Mouse (Mus musculus) hindbrain, embryonic 10.5 days (tissue): ENCODE measurements around the gene Heyl. TPM values are rescaled to one million over a fixed set of nuclear protein-coding genes. Genes with fewer than 3 reads are reported as not detected.
A peak's percentile ranks its signal among the peaks of the same experiment; 100 is the strongest.
"Not testable (repeated sequence)": the region's sequence is repeated elsewhere in the genome, so short reads cannot be mapped to it uniquely, and the experiment has no call there.

ENCODE experiments used
- DNase-seq: peaks from one replicate; pipeline ENCODE4 v3.0.0-alpha.2; 2017; ENCODE audit warnings: low spot score
- H3K27ac ChIP-seq: fragments of 300-500 bp; sonication (generic); 2 replicates; pipeline ENCODE4 v1.5.1; 2016; ENCODE audit warnings: mild to moderate bottlenecking, moderate library complexity
- H3K27me3 ChIP-seq: fragments of 300-500 bp; sonication (generic); 2 replicates; pipeline ENCODE4 v1.6.1; 2016; ENCODE audit warnings: mild to moderate bottlenecking; ENCODE audit not compliant: poor library complexity, insufficient read depth, severe bottlenecking
- H3K36me3 ChIP-seq: fragments of 300-500 bp; sonication (generic); 2 replicates; pipeline ENCODE4 v1.6.1; 2016; ENCODE audit warnings: mild to moderate bottlenecking, moderate library complexity
- H3K4me1 ChIP-seq: fragments of 300-500 bp; sonication (generic); replicated peaks from 2 replicates; pipeline ENCODE4 v1.6.1; 2016; ENCODE audit warnings: mild to moderate bottlenecking
- H3K4me3 ChIP-seq: fragments of 300-500 bp; sonication (generic); 2 replicates; pipeline ENCODE4 v1.5.1; 2016; ENCODE audit warnings: mild to moderate bottlenecking, moderate library complexity
- H3K9me3 ChIP-seq: fragments of 300-500 bp; sonication (generic); 2 replicates; pipeline ENCODE4 v1.6.1; 2016; ENCODE audit warnings: mild to moderate bottlenecking, moderate library complexity
- WGBS: fragments of 180-500 bp; shearing (Covaris S2); methylation state at CpG from one replicate; pipeline ENCODE4 v1.1.7; 2016; 5-methylcytosine and 5-hydroxymethylcytosine counted together
- polyA plus RNA-seq: library from polyadenylated mRNA; unstranded; fragments of >200 nt; fragmentation: Nextera tagmentation; extraction: Ambion mirVana; gene quantifications from 2 replicates; pipeline ENCODE4 v1.2.1, GENCODE M21; 2016

Gene Heyl
- polyA plus RNA-seq, 1 experiment from 2014 or later, result 11.5 TPM

DNA sequence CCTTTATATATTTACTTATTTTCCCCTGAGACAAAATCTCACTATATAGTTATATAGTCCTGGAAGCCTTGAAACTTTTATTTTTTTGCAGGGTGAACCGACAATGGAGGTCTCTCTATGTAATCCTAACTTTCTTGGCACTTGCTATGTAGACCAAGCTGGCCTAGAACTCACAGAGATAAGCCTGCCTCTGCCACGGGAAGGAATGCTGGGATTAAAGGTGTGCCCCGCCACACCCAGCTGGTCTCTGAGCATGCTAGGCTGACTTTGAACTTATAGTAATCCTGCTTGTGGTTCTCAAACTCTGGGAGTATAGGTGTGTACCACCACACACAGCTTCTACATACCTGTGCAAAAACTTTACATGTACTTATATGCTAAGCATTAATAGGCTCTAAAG lies 46.8 kb downstream of the Heyl start:
- no peak for DNase-seq
- H3K9me3 ChIP-seq, result no peaks in the 10 kb centered on the region
- H3K36me3 ChIP-seq, result peaks cover 12% of the 10 kb centered on the region
- no peaks in the 10 kb centered on the region for H3K27me3 ChIP-seq
- 72% methylated on average over 3 of the region's 3 CpGs for WGBS
- no peak overlapping the region for H3K4me3 ChIP-seq
- H3K27ac ChIP-seq, result no peak overlapping the region
- H3K4me1 ChIP-seq, result peaks cover 15% of the 10 kb centered on the region

DNA sequence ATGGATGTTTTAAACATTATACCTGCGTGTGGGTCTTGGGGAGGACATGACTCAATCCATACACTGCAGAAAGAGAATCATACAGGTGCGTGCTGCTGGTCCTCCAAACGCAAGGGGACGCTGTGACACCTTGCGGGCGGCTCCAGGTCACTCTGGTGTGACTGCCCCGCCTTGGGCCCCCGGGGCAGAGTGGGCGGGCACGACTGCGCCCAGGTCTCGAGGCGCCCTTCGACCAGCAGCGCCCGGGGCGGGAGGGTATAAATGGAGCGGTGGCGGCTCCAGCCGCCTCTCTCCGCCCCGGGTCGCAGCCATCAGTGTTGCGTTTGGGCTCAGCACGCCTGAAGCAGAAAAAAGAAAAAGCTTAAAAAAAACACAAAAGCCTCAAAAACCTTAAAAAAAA lies 49.1 kb downstream of the Heyl start:
- peak; percentile 89 for DNase-seq
- Histone ChIP-seq H3K36me3 (peaks cover 36% of the 10 kb centered on the region), H3K27me3 (no peaks in the 10 kb centered on the region), H3K4me1 (peaks cover 25% of the 10 kb centered on the region), H3K27ac (peak overlapping the region; percentile 84), H3K4me3 (peak overlapping the region; percentile 72), H3K9me3 (no peaks in the 10 kb centered on the region)
- under 1% methylated on average over 25 of the region's 25 CpGs for WGBS

GRCm38 (mm10) chr4:123282915-123283674 lies 49.7 kb downstream of the Heyl start:
- under 1% methylated on average over 52 of the region's 55 CpGs for WGBS
- peak overlapping the region; percentile 84 for H3K27ac ChIP-seq

GRCm38 (mm10) chr4:123283675-123284064 lies 50.3 kb downstream of the Heyl start:
- H3K27me3 ChIP-seq, H3K9me3 ChIP-seq: not testable (repeated sequence)
- H3K27ac ChIP-seq, result peak overlapping the region; percentile 84
- peaks cover 25% of the 10 kb centered on the region for H3K4me1 ChIP-seq
- peak; percentile 38 for DNase-seq
- WGBS, result under 1% methylated on average over 13 of the region's 15 CpGs
- peaks cover 48% of the 10 kb centered on the region for H3K36me3 ChIP-seq
- H3K4me3 ChIP-seq, result peak overlapping the region; percentile 72

More at GRCm38 (mm10) chr4:123282915-123283674, 49.7 kb downstream of the Heyl start:
- DNase-seq, result peak; percentile 32
- H3K9me3 ChIP-seq, H3K27me3 ChIP-seq: not testable (repeated sequence)
- H3K4me1 ChIP-seq, result peaks cover 25% of the 10 kb centered on the region
- peak overlapping the region; percentile 72 for H3K4me3 ChIP-seq
- peaks cover 42% of the 10 kb centered on the region for H3K36me3 ChIP-seq

- Histone ChIP-seq H3K4me1 (peaks cover 25% of the 10 kb centered on the region), H3K4me3 (peak overlapping the region; percentile 72), H3K36me3 (peaks cover 61% of the 10 kb centered on the region), H3K27ac (peak overlapping the region; percentile 29; the same call in 1 of the 2 replicates), H3K9me3 (no peaks in the 10 kb centered on the region), H3K27me3 (no peaks in the 10 kb centered on the region)
- DNase-seq, result no peak
- 86% methylated on average over 6 of the region's 6 CpGs for WGBS
Observed at GRCm38 (mm10) chr4:123284731-123285624, 51.6 kb downstream of the Heyl start.

GRCm38 (mm10) chr4:123286790-123287189 lies 53.4 kb downstream of the Heyl start:
- H3K36me3 ChIP-seq, result peaks cover 78% of the 10 kb centered on the region
- no peaks in the 10 kb centered on the region for H3K9me3 ChIP-seq
- H3K27ac ChIP-seq, result no peak overlapping the region
- H3K27me3 ChIP-seq, result no peaks in the 10 kb centered on the region
- 92% methylated on average over 2 of the region's 2 CpGs for WGBS
- no peak overlapping the region for H3K4me3 ChIP-seq
- H3K4me1 ChIP-seq, result peaks cover 25% of the 10 kb centered on the region
- DNase-seq, result no peak

GRCm38 (mm10) chr4:123289038-123289437 lies 55.7 kb downstream of the Heyl start:
- Histone ChIP-seq H3K4me3 (no peak overlapping the region), H3K36me3 (peaks cover 99% of the 10 kb centered on the region), H3K27me3 (no peaks in the 10 kb centered on the region), H3K27ac (no peak overlapping the region), H3K4me1 (peaks cover 21% of the 10 kb centered on the region), H3K9me3 (no peaks in the 10 kb centered on the region)
- WGBS, result 91% methylated on average over 12 of the region's 12 CpGs
- no peak for DNase-seq

DNA sequence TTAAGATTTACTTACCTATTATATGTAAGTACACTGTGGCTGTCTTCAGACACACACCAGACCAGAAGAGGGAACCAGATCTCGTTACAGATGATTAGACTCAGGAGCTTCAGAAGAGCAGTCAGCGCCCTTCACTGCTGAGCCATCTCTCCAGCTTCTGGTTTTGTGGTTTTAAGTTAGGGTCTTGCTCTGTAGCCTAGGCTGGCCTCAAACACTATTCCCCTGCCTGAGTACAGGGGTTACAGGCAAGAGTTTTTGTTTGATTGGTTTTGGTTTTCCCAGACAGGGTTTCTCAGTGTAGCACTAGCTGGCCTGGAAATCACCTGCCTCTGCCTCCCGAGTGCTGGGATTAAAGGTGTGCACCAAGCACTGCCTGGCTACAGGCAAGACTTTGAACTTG lies 59.0 kb downstream of the Heyl start:
- Histone ChIP-seq H3K9me3 (no peaks in the 10 kb centered on the region), H3K36me3 (peaks cover 99% of the 10 kb centered on the region), H3K4me3 (no peak overlapping the region), H3K27ac (no peak overlapping the region), H3K27me3 (no peaks in the 10 kb centered on the region), H3K4me1 (no peaks in the 10 kb centered on the region; the same call in none of the 2 replicates)
- no peak for DNase-seq
- 87% methylated on average over 3 of the region's 3 CpGs for WGBS

GRCm38 (mm10) chr4:123292989-123293388 lies 59.6 kb downstream of the Heyl start:
- Histone ChIP-seq H3K27me3 (no peaks in the 10 kb centered on the region), H3K4me3 (no peak overlapping the region), H3K27ac (no peak overlapping the region), H3K4me1 (no peaks in the 10 kb centered on the region; the same call in 1 of the 2 replicates), H3K36me3 (peaks cover 99% of the 10 kb centered on the region), H3K9me3 (no peaks in the 10 kb centered on the region)
- 94% methylated on average over 7 of the region's 7 CpGs for WGBS
- no peak for DNase-seq

DNA sequence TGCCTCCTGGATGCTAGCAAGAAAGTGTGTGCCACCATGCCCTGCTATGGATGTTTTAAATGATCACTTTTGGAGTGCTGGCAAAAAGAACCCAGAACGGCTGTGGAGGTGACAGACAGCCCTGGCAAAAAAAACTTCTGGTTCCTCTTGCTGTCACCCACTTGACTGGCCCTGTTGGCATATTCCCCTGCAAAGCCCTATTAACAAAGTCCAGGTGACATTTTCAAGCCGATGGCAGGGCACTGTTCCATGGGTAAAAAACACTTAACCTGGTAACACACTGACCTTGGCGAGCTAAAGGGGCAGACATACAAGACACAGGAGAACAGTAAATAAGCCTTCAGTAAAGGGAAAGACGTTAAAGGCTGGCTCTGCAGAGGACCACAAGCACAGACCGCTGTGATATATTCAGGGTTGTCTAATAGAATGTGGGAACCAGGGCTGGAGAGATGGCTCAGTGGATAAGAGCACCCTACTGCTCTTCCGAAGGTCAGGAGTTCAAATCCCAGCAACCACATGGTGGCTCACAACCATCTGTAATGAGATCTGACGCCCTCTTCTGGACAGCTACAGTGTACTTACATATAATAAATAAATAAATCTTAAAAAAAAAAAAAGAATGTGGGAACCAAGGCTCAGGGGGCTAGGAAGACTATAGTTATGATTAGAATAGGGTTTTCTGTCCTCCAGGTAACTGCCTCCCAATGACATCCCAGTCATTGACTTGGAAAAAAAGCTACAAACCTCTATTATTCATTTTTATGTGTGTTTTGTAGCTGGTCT lies 60.5 kb downstream of the Heyl start:
- H3K27ac ChIP-seq, result no peak overlapping the region
- no peak for DNase-seq
- H3K9me3 ChIP-seq, result no peaks in the 10 kb centered on the region
- H3K4me3 ChIP-seq, result no peak overlapping the region
- H3K27me3 ChIP-seq, result no peaks in the 10 kb centered on the region
- no peaks in the 10 kb centered on the region; the same call in 1 of the 2 replicates for H3K4me1 ChIP-seq
- peaks cover 99% of the 10 kb centered on the region for H3K36me3 ChIP-seq
- 85% methylated on average over 7 of the region's 7 CpGs for WGBS

DNA sequence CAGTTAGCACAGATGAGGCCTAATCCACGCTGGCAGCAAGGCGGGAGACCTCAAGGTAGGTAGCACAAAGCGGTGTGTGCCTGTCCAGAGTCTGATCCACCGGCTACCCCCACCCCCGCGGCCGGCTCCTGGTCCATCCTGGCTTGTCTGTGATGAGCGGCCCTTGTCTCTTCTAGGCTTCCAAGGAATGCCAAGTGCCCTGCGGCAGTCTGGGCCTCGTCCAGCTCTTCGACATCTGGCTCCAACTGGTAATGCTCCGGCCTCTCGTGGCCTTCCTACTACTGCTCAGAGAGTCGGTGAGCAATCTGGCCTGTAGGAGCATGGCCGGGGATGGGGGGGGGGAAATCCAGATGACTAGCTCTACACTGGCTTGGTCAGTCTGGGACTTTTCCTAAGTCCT lies 61.7 kb downstream of the Heyl start:
- peaks cover 99% of the 10 kb centered on the region for H3K36me3 ChIP-seq
- DNase-seq, result not testable (repeated sequence)
- WGBS, result 94% methylated on average over 15 of the region's 15 CpGs

GRCm38 (mm10) chr4:123295516-123296147 lies 62.3 kb downstream of the Heyl start:
- Histone ChIP-seq H3K27me3 (no peaks in the 10 kb centered on the region), H3K4me1 (no peaks in the 10 kb centered on the region), H3K9me3 (no peaks in the 10 kb centered on the region), H3K4me3 (no peak overlapping the region), H3K27ac (no peak overlapping the region), H3K36me3 (peaks cover 100% of the 10 kb centered on the region)
- DNase-seq, result no peak
- 94% methylated on average over 21 of the region's 21 CpGs for WGBS

More for the DNA sequence above, 61.7 kb downstream of the Heyl start:
- H3K9me3 ChIP-seq, H3K4me1 ChIP-seq, H3K27ac ChIP-seq, H3K4me3 ChIP-seq, H3K27me3 ChIP-seq: not testable (repeated sequence)
